Mouse (Mus musculus): Measurements from ENCODE around the gene Tshb.
A peak's percentile ranks its signal among the peaks of the same experiment; 100 is the strongest.

The Tshb gene

DNA sequence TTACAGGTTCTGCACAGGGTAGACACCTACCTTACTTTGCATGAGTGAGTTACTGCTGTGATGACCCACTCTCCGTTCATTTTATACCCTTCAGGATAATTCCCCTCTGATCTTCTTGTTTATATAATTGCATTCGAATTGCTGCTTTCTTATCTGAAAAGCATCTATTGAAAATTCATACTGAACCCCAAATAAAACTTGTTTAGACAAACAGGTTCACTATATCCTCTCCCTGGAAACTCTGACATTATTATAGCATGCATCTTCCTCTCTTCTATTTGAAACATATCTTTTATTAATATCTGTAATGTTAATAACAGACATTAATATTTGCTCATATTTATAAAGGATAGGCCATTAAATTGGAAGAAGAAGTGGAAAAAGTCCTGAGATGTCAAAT lies at the start of gene Tshb:
Gene Tshb (minus strand): TSS at position 101 of the 400 bp plus-strand sequence.
- no peak for DNase-seq (ENCODE audit: low read depth)

DNA sequence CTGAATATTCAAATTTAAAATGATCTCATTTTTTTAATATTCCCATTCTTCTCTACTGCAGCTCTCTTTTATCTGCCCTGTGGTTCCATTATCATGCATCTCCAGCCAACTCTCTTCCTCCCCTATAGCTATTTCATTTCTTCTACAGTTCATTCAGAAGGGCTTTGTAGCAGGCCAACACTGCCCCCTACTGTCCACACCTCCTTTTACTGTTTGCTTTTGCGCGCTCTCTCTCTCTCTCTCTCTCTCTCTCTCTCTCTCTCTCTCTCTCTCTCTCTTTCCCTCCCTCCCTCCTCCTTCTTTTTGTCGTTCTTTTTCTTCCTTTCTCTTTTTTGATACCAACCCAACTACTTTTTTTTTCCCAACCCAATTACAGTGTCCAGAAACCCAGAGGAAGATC lies 21.4 kb upstream of the Tshb start:
- peak; percentile 81 for DNase-seq (ENCODE audit: low read depth)

DNA sequence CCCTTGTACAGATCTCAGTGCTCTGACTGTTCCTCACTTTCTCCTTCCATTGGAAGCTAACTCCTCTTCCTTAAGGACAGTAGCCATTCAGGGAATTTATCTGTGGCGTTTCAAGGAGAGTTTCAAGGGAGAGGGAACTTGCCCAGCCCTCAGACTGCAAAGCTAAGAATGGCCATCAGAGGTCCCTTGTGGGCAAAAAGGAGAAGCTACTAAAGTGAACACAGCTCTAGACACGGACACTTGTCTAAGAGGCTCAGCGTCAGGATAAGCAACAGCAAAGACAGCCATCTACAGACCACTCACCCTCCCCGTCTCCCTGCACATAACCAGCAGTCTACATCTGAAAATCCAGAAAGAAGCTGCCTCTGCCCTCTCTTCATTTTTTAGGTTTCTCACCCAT lies 4.9 kb upstream of the Tshb start:
- DNase-seq (ENCODE audit: low read depth) = peak; percentile 29

DNA sequence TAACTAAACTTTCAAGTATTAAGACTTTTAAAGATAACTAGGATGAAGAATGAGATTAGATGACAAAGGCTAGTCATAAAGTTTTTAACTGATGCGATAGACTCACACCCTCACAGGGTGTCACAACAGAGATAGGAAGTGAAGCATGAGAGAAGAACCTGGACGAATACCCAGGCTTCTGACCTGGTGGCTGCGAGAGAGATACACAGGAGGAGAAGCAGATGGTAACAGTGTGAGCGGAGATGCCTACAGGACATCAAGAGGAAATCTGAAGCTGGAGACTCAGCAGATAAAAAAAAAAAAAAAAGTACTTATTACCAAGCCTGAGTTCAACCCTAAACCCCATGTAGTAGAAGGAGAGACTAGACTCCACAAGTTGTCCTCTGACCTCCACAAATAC lies 9.5 kb downstream of the Tshb start:
- no peak for DNase-seq (ENCODE audit: low read depth)

DNA sequence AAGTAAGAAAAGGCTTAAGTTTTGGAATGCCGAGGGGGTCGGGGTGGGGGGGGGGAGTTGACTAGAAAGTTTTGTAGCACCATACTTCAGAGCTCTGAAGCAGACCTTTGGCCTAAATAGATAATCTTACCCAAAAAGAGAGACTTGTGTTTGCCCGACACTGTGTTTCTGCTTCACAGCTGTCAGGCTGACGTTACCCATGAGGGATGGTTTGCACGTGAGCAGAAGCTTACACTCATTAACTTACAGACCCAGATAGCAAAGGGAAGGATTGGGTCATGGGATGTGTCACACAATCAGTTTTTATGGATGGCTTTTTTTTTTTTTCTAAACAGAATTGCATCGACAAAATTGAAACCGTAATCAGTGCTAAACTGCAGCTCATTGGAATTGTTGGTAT lies 17.7 kb downstream of the Tshb start:
- DNase-seq (ENCODE audit: low read depth) = no peak

DNA sequence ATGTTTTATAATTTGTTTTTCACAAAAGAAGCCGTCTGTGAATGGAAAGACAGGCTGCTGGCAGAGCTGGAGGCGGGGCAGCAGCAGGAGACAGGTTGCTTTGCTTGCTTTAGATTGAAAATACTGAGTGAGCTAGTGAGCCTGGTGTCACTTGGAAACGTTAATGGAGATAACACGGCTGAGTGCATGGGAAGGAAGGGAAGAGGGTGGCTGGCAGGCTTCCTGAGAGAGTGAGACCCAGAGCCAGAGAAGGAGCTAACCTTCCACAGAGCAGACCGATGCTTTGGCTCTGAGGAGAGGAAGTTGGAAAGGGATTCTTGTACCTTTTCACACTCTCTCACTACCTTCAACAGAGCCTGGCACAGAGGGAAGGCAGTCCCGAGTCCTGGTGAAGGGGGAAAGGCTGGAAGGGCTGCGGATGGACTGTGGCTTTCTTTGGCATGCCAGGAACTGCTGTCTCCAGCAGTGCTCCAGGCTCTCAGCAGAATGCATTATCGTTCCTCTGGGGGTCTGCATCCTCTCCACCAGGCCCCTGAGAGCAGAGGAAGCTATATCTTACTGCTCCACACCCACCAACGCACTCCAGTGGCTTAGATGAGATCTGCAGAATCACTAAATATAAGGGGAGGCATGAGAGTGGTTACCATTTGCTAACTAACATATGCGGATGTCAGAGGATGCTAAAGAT lies 18.7 kb downstream of the Tshb start:
- DNase-seq (ENCODE audit: low read depth) = no peak

DNA sequence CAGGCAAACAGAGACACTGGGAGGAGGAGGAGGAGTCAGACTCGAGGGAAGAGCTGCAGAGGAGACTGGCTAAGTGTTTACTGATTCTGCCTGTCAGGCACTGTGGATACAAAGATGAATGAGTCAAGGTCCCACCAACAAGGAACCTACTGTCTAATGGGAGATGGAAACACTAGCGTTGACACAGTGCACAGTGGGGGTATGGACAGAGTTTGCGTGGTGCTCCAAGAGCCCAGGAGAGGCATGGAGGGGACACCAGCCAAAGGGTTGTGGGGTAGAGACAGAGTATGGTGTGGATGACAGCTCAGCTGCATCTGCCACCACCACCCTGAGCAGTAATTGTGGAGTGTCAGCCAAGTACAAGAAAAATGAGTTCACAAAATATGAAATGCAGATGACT lies 20.1 kb downstream of the Tshb start:
- no peak for DNase-seq (ENCODE audit: low read depth)

DNA sequence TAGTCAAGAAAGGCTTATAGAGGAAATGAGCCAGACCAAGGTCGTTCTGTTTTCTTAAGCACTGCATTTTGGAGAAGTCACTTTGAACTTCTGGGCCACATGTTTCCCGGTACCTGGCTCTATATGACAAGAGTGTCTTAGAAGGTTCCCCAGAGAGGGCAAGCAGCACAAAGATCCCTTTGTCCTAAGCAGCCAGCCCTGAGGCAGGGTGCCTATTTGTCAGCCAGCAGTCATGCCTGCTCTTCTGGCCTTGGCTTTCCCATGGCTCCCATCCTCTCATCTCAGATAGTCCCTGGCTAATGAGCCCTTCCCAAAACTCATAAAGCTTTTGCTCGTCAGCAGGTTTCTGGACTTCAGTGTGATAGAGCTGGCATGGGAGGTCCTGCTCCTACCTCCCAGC lies 22.3 kb downstream of the Tshb start:
- no peak for DNase-seq (ENCODE audit: low read depth)

DNA sequence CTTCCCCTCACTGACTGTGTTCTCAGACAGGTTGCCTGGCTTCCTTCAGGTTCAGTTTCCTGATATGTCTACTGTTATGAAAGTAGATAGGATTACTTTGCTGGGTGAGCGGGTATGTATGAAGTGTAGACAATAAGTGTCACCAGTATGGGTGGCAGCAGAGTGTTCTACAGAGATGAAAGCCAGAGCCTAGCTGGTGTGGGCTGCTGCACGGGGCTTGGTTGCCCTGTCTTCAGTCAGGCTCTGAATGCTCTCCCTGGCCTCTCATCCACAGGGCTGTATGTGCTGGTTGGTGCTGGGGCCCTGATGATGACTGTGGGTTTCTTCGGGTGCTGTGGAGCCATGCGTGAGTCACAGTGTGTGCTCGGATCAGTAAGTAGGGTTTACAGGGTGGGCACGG lies 25.5 kb downstream of the Tshb start:
- DNase-seq (ENCODE audit: low read depth) = no peak

DNA sequence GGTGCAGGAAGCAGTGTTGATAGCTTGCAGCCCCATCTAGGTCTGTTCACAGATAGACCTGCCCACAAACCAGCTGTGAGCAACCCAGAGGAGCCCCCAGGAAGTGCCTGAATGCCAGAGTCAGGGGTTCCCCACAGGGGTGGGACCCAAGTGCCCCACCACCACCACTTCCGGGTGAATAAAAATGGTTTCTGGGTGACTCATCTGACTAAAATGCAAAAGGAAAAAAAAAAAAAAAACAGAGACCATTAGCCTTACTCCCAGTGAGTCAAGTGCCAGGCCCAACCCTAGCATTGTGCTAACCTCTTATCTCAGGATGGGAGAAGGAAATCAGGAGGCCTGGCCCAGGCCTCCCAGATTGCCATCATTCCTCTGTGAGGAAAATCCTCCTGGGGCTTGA lies 26.7 kb downstream of the Tshb start:
- DNase-seq (ENCODE audit: low read depth) = peak; percentile 58

DNA sequence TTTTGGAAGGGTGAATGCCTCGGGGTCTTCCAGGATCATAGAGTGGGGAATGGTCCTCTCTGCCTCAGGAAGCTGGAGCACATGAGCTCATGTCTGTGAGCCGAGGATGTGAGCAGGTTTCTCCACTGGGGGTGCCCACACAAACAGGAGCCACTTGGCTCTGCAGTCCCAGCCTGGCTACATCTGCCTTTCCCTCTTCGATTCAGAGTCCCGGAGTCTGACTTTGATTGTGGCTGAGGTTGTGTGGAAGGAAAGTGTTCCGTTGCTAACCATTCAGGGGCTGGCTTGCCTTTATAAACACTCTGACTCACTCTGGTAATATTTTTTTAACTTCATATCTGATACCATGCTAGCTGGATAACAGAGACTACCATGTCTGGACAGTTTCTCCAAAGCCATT lies 30.1 kb downstream of the Tshb start:
- no peak for DNase-seq (ENCODE audit: low read depth)

DNA sequence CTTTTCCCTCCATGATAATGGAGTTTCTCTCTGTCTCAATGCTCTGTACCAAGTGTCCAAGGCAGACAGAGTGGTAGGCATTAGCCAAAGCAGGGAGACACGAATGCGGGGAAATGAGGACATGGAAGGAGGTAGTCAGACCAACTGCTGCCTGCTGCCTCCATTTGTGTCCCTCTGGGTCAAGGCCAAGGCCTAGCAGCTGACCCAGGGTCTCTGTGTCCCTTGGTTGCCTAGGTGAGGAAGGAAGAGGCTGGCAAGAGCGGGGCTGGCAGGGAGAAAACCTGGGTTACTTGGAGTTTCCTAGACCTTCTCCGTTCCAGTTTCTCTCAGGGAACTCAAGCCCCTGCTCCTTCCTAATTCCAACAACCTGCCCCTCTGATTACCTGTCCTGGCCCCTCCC lies 30.5 kb downstream of the Tshb start:
- DNase-seq (ENCODE audit: low read depth) = no peak

DNA sequence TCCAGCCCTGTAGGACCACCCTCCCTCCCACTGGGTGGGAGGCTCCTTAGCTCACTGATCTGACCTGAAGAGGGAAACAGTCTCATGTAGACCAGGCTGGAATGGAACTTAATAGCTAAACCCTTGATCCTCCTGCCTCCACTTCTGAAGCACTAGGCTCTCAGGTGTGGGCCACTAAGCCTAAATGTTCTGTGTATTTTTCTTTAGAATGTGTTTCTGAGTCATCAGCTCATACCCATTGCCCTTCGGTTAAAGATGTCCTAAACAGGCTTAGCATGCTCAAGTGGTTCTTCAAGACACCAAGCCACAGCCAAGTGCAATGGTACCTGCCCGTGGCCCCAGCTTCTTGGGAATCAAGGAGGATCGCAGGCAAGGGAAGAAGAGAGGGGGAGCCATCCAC lies 31.0 kb downstream of the Tshb start:
- no peak for DNase-seq (ENCODE audit: low read depth)

DNA sequence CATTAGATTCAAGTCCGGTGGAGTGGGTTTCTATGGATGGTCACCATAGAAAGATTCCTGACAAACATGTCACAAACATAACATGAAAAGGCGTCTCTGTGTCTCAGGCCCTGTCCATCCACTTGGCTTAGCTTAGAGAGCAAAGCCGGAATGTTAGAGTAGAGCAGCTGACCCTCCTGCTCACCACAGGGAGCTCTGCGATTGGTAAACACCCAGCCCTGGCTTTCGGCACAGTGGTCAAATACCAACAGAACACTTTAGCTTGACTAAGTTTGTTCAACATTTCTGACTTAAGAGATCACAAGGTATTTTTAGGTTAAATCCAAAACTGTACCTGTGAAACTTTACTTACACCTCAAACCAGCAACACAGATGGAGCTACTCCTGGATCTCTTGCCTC lies 31.4 kb downstream of the Tshb start:
- DNase-seq (ENCODE audit: low read depth) = no peak

DNA sequence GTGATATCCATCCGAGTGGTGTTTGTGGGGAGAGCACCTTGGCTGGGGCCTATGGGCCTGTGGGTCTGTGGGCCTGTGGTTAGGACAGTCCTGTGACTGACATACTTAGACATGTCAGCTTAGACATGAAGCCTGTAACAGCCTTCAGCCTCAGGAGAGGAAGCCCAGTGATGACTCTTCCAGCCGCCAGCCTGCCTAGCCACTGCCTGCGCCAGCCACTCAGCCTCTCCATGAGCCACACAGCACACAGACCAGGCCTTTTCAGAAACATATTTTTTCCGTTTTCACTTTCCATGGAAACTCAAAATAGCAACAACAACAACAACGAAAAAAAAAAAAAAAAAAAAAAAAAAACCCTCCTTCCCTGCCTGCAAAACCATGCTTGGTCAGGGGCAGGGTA lies 33.8 kb downstream of the Tshb start:
- no peak for DNase-seq (ENCODE audit: low read depth)

DNA sequence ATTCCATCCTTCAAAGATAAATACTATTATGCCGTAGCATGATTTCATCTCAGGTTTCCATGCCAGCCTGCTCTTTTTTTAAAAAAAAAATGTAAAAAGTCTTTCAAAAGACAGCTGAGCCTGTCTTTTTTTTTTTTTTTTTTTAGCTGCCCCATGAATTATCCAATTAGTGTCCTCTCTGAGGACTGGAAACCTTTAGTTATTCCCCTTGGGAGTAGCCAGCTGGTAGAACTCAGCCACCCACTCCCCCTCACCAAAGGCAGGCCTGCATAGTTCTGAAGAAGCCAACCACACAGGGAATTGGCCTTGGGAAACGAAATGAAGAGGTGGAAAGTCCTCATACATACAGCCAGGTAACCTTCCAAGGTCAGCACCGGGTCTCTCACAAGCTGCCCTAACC lies 34.5 kb downstream of the Tshb start:
- DNase-seq (ENCODE audit: low read depth) = no peak

DNA sequence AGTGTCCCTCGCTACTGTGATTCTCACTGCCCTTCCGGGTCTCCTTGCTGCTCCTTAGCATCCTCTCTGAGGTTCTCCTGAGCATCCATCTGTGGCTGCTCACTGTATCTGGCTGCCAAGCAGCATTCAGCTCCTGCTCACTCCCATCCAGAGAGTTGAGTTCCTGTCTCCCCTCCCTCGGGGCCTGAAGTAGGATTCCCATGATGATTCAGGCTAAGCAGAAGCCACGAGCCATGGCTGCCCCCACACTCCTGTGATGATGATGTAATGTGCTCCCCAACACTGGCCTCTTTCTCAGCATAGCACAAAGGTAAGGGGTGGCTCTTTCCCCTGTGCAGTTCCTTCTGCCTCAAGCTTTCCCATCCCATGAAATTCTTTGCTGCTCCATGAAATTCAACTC lies 36.3 kb downstream of the Tshb start:
- no peak for DNase-seq (ENCODE audit: low read depth)

DNA sequence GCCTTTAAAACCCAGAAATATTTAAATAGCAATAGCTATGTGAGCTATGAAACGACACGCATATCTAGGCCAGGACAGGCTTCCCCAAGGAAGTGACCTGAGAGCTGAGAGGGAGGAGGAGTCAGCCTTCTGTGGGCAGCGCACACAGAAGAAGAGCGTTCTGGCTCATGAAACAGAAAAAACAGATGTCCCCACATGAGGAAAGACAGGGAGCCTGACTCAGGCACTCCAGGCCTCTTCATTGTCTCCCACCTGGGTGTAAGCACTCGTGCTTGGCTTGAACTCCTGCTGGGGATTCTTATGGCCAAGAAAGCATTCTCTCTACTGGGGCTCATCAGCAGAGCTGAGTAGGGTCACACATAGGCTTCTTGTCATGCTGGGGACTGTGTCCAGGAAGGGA lies 37.9 kb downstream of the Tshb start:
- DNase-seq (ENCODE audit: low read depth) = no peak

DNA sequence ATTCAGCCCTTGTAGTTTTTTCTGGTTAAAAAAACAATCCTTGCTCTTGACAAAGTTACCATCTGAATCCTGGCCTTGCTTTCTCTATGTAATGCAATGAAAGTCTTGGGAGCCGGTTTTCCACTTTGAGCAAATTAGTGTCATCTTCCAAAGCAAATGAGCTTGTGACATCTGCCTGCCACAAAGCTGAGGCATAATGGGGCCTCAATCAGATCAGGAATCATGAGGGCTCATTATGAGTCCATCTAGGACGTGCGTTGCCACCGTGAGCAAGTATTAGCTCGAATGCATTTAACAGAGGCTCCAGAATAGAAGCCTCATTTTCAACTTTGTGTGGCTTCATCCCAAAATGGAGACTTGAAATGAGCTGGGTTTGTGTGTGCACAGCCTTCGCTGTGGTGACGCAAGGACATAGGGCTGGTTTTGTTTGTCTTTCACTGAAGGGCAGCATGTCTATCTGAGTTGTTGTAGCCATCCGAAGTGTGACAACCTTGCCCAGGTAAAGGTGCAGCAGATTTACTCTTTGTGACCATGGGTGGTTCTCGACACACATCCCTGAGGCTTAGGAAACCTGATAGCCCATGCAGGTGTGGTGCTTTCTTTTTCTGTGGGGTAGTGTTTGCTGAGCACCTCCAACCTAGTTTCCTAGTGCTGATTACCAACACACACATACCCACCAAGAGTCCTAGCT lies 38.6 kb downstream of the Tshb start:
- DNase-seq (ENCODE audit: low read depth) = no peak

DNA sequence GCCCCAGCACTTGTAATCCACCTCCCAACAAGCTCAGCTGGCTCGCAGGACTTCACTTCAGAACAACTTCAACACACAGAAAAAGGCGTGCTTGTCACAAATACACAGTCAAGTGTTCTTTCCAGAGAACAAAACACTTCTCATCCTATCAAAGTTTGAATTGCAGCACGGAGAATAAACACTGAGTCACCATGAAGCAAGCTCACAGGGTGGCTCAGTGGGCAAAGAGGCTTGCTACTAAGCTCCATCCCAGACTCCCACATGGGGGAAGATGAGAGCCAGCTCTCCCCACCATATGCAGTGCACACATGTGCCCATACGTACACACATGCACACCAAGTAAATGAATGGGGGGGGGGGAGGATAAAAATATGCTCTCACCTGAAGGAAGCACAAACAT lies 39.3 kb downstream of the Tshb start:
- no peak for DNase-seq (ENCODE audit: low read depth)

DNA sequence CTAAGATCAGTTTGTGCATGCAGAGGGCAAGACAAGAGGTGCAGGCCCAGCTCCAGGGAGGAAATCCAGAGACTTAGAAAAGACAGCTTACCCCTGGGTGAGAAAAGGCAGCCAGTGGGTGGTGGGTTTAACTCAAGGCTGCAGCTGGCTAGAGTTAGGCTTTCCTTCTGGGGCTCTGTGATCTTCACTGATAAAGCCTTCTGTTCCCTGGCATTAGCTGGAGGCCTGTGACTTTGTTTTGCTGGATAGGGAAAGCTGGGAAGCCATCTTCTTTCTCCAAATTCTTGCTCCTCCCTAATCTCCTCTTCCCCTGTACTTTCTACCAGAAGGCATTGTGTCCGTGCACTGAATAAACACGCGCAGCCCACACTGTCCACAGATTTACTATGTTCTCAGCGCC lies 39.8 kb downstream of the Tshb start:
- DNase-seq (ENCODE audit: low read depth) = no peak

DNA sequence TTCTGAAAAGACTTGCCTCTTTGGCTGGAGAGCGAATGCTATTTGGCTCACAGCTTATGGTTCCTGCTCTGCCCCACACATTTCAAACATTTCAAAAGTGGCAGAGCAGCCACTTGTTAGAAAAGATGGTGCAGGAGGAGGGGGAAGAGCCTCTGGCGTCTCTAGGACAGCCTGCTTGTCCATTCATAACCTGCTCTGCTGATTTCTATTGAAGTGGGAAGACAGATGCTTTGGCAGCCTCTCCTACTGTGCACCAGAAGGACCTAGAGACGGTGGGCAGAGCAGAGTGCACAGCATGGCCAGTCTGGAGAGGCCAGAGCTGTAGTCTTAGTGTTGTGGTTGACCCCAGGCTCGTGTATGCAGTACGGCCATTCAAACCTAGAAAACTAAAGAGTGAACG lies 43.6 kb downstream of the Tshb start:
- DNase-seq (ENCODE audit: low read depth) = no peak

DNA sequence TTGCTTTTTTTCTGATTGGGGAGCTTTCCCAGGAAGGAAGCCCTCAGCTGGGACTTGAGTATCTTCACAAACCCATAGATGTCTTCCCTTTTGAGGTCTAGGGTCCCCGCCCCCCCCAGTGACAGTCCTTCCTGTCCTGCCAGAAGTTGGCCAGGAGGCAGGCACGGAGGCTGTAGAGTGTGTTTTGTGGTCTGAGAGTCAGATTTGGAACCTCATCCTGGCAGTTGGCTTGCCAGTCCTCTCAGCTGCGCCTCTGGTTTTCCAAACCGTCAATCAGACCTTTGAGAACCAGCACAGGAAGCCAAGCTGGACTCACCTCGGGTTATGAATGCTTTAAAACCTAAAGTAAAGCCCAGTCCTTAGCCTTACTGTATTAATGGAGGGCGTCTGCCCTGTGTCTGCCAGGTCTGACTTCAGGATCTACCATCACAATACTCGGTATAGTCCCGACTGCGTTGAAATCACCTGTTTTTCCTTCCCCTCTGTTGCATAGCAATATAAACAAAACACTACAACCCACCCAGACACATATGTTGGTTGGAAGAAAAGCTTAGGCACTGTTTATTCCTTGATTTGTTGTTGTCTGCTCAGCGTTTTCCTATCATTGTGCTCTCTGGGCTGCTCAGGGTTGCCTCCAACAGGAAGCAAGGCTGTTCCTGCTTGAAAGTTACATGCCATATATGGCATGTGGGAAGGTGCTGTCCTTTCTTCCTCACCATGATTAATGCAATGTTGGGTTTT lies 44.2 kb downstream of the Tshb start:
- DNase-seq (ENCODE audit: low read depth) = peak; percentile 72

All from 416B (cell line).